Mouse (Mus musculus) liver, adult 2 months (tissue): ENCODE measurements around the gene Hdac1.

ENCODE experiments used
- CTCF ChIP-seq: fragments of 200-500 bp; IDR thresholded peaks from 2 replicates; pipeline ENCODE4 v1.5.1; 2011; ENCODE audit warnings: low read depth, low read length, control low read depth
- POLR2A ChIP-seq: fragments of 200-500 bp; IDR thresholded peaks from 2 replicates; pipeline ENCODE4 v1.6.1; 2011; ENCODE audit warnings: low read length, control low read depth; ENCODE audit not compliant: insufficient read depth; ENCODE audit errors: extremely low read depth

GRCm38 (mm10) chr4:129570028-129570427, 27.5 kb upstream of the Hdac1 start:
- TF ChIP-seq CTCF (no peak), POLR2A (no peak)
